Mouse (Mus musculus) kidney, embryonic 14.5 days (tissue): ENCODE results near the gene Il10. TPM values are rescaled to one million over a fixed set of nuclear protein-coding genes. Genes with fewer than 3 reads are reported as not detected.

ENCODE experiments used
- ATAC-seq: fragments of 200-750 bp; cut with Nextera tagmentation; 2 replicates; pipeline ENCODE4 v1.8.0; 2017; ENCODE audit warnings: moderate number of reproducible peaks, mild to moderate bottlenecking, moderate TSS enrichment, moderate library complexity; ENCODE audit not compliant: low FRiP score, low TSS enrichment
- H3K27ac ChIP-seq: fragments of 300-500 bp; sonication (generic); 2 replicates; pipeline ENCODE4 v1.5.1; 2014; ENCODE audit warnings: low read depth, mild to moderate bottlenecking, low read length, moderate library complexity, mixed read lengths
- H3K27me3 ChIP-seq: fragments of 300-500 bp; sonication (generic); 2 replicates; pipeline ENCODE4 v1.6.1; 2014; ENCODE audit warnings: mild to moderate bottlenecking, low read length; ENCODE audit not compliant: control insufficient read depth, insufficient read depth
- H3K36me3 ChIP-seq: fragments of 300-500 bp; sonication (generic); 2 replicates; pipeline ENCODE4 v1.6.1; 2014; ENCODE audit warnings: low read length, mixed read lengths; ENCODE audit not compliant: control insufficient read depth, insufficient read depth
- H3K4me1 ChIP-seq: fragments of 300-500 bp; sonication (generic); 2 replicates; pipeline ENCODE4 v1.6.1; 2014; ENCODE audit warnings: low read length, mixed read lengths; ENCODE audit not compliant: control insufficient read depth, insufficient read depth
- H3K4me2 ChIP-seq: fragments of 300-500 bp; sonication (generic); replicated peaks from 2 replicates; pipeline ENCODE4 v1.6.1; 2014; ENCODE audit warnings: low read depth, mild to moderate bottlenecking, low read length
- H3K4me3 ChIP-seq: fragments of 300-500 bp; sonication (generic); 2 replicates; pipeline ENCODE4 v1.5.1; 2014; ENCODE audit warnings: mild to moderate bottlenecking, low read length
- H3K9ac ChIP-seq: fragments of 300-500 bp; sonication (generic); 2 replicates; pipeline ENCODE4 v1.6.1; 2014; ENCODE audit warnings: low read depth, mild to moderate bottlenecking, low read length, moderate library complexity
- H3K9me3 ChIP-seq: fragments of 300-500 bp; sonication (generic); 2 replicates; pipeline ENCODE4 v1.6.1; 2016; ENCODE audit warnings: low read length; ENCODE audit not compliant: control insufficient read depth
- WGBS: fragments of 180-500 bp; shearing (Covaris S2); extraction: QIAGEN DNeasy Blood & Tissue Kit; methylation state at CpG from one replicate; pipeline ENCODE4 v1.1.7; 2014; 5-methylcytosine and 5-hydroxymethylcytosine counted together
- polyA plus RNA-seq: library from polyadenylated mRNA; unstranded; fragments of >200 nt; fragmentation: Nextera tagmentation; extraction: Ambion mirVana; gene quantifications from 2 replicates; pipeline ENCODE4 v1.2.1, GENCODE M21; 2014

Il10 gene
- polyA plus RNA-seq, 1 experiment from 2014 or later, result not detected

DNA sequence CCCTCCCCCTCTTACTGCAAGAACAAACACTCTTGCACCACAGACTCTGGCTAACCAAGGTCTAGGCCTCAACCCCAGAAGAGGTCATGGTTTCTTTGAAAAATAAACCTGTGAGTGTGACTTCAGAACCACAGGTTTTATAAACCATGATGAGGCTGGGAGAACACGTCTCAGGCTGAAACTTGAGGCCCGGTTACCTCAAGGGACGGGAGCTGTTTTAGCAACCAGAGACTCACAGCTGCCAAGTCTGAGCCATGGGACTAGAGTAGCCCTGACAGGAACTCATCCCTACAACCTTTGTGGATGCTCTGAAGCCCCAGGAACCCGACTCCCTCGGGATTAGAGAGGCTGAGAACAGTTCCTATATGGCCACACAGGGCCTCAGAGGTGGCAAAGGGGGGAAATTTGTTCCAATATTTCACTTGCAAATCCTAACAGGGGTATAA, 29.7 kb downstream of the Il10 start:
- no peaks in the 10 kb centered on the region for H3K27me3 ChIP-seq
- ATAC-seq, result no peak
- H3K27ac ChIP-seq, result no peak overlapping the region
- H3K9me3 ChIP-seq, result no peaks in the 10 kb centered on the region
- peaks cover 19% of the 10 kb centered on the region; the same call in 1 of the 2 replicates for H3K36me3 ChIP-seq
- WGBS, result 47% methylated on average over 5 of the region's 5 CpGs
- no peak overlapping the region for H3K4me3 ChIP-seq
- no peak overlapping the region for H3K4me2 ChIP-seq
- no peak overlapping the region for H3K9ac ChIP-seq
- H3K4me1 ChIP-seq, result no peaks in the 10 kb centered on the region

DNA sequence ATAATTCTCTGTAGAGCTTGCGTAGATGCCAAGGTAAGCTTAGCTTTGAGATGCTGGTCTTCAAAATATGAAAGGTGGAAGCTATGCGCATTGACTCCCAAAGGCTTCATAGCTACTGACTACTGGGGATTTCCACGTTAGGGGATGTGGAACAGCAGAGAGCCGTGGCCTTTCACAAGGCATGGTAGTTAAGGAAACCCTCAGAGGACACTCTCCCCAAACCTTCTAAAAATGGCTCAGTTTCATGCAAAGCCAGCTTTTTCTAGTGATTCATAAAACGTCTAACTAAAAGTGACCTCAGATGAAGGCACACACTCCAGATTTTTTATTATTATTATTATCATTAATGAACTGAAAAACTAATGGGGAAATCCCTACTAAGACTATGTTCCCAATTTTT, 30.4 kb downstream of the Il10 start:
- H3K9me3 ChIP-seq, result no peaks in the 10 kb centered on the region
- WGBS, result 89% methylated on average over 5 of the region's 5 CpGs
- no peak overlapping the region for H3K4me3 ChIP-seq
- H3K36me3 ChIP-seq, result peaks cover 26% of the 10 kb centered on the region
- no peaks in the 10 kb centered on the region for H3K27me3 ChIP-seq
- ATAC-seq, result no peak
- no peak overlapping the region for H3K27ac ChIP-seq
- no peak overlapping the region for H3K9ac ChIP-seq
- H3K4me1 ChIP-seq, result no peaks in the 10 kb centered on the region
- no peak overlapping the region for H3K4me2 ChIP-seq

DNA sequence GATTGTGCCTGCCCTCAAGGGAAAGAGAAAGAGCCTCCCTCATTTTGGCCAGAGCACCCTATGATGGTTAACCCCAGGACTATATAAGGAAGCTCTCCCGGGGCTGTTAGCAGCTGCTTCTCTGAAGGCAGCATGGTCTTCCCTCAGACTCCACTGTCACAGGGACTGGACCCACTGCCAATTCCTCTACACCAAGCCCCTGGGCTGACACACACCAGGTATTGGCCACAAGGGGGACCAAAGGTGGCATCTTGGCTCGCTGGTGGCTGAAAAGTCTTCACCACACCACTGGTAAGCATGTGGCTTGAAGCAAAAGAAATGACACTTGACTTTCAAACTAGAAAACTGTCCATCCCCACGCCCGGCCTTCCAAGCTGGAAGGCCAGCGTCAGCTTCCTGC, 31.0 kb downstream of the Il10 start:
- H3K9ac ChIP-seq, result no peak overlapping the region
- 85% methylated on average over 5 of the region's 5 CpGs for WGBS
- ATAC-seq, result no peak

DNA sequence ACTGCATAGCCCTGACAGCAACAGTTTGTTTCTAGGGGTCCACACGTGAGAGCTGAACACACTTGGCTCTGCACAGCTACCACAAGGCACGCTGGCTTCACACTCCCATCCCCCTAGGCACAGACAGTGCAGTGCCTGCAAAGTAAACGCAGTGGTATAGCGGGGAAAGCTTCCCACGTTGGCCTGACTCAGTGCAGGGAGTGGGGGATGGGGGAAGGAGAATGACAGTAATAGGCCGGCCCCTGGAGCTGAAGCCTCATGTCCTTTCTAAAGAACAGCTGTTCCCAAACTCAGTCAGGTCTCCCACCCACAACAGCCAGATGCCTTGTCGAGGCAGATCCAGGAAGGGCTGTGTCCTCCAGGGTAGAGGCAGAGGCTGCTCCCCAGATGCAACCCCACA, 31.4 kb downstream of the Il10 start:
- H3K4me2 ChIP-seq, result no peak overlapping the region
- no peak overlapping the region for H3K27ac ChIP-seq
- H3K9me3 ChIP-seq, result no peaks in the 10 kb centered on the region
- no peak for ATAC-seq
- H3K9ac ChIP-seq, result no peak overlapping the region
- no peak overlapping the region for H3K4me3 ChIP-seq
- no peaks in the 10 kb centered on the region for H3K4me1 ChIP-seq
- 34% methylated on average over 7 of the region's 7 CpGs for WGBS
- H3K36me3 ChIP-seq, result peaks cover 36% of the 10 kb centered on the region
- H3K27me3 ChIP-seq, result no peaks in the 10 kb centered on the region

More for the DNA sequence above, 31.0 kb downstream of the Il10 start:
- Histone ChIP-seq H3K27me3 (no peaks in the 10 kb centered on the region), H3K4me2 (no peak overlapping the region), H3K9me3 (no peaks in the 10 kb centered on the region), H3K4me1 (no peaks in the 10 kb centered on the region), H3K36me3 (peaks cover 32% of the 10 kb centered on the region), H3K4me3 (no peak overlapping the region), H3K27ac (no peak overlapping the region)

DNA sequence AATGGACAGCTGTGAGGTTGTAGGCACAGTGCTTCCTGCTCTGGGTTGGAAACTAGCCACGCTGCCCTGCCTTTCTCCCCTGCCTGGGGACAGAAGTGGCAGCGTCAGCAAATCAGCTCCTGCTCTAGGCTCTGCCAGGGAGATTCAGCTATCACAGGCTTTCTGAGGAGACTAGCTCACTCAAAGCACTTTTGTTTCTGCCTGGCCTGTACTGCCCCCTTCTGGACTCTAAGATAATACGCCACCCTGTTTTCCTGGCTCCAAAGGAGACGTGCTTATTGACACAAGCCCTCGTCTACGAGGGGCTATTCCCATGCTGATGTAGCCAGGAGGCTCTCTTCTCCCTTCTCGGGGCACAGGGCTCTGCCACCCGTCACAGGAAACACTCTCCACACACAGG, 33.6 kb downstream of the Il10 start:
- Histone ChIP-seq H3K9me3 (no peaks in the 10 kb centered on the region), H3K4me3 (no peak overlapping the region), H3K4me1 (0 out of 2 replicates have a peak, but pooled peaks cover under 1% of the 10 kb centered on the region), H3K36me3 (peaks cover 58% of the 10 kb centered on the region), H3K9ac (no peak overlapping the region), H3K27me3 (no peaks in the 10 kb centered on the region), H3K4me2 (no peak overlapping the region), H3K27ac (no peak overlapping the region)
- ATAC-seq, result peak; percentile 48; the same call in 1 of the 2 replicates
- 8% methylated on average over 8 of the region's 8 CpGs for WGBS

DNA sequence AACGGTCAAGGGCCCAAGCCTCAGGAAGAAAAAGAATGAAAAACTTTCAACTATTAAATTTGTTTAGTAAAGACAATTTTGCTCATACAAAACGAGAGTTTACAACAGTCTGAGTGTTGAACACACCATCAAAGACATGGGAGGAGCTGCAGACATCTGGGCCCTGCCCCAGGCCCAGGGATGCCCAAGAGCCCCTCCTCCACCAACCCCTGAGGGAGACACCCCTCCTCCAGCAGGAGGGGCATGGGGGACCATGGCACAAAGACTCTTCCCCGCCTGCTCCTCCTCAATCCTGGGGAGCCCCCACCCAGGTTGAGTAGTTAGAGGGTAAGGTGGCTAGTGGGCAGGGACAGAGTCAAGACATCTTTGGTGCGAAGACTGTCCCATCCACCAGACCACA, 34.0 kb downstream of the Il10 start:
- no peaks in the 10 kb centered on the region for H3K9me3 ChIP-seq
- H3K27me3 ChIP-seq, result no peaks in the 10 kb centered on the region
- no peak overlapping the region for H3K4me3 ChIP-seq
- no peak overlapping the region for H3K4me2 ChIP-seq
- H3K4me1 ChIP-seq, result 0 out of 2 replicates have a peak, but pooled peaks cover 5% of the 10 kb centered on the region
- WGBS, result 53% methylated on average over 4 of the region's 4 CpGs
- H3K27ac ChIP-seq, result no peak overlapping the region
- peaks cover 58% of the 10 kb centered on the region for H3K36me3 ChIP-seq
- ATAC-seq, result 0 out of 2 replicates have a peak, but pooled peaks have one; percentile 18
- H3K9ac ChIP-seq, result no peak overlapping the region

DNA sequence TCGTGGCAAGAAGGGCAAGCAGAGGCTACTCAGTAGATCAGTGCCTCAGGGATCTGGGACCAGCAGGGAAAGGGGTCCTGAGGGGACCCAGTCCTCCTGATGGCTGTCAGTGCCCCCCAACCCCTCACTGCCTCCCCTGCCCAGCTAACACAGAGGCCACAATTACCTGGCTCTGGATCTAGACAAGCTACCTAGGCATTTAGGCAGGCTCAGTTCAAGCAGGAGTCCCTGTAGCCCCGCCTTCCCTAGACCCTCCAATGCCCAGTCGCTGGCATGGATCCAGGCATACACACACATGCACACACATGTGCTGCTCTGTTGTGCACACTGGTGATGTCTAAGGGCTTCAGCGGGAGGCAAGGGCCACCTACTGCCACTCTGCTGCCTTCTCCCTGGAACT, 34.6 kb downstream of the Il10 start:
- WGBS, result 87% methylated on average over 4 of the region's 4 CpGs
- ATAC-seq, result no peak

DNA sequence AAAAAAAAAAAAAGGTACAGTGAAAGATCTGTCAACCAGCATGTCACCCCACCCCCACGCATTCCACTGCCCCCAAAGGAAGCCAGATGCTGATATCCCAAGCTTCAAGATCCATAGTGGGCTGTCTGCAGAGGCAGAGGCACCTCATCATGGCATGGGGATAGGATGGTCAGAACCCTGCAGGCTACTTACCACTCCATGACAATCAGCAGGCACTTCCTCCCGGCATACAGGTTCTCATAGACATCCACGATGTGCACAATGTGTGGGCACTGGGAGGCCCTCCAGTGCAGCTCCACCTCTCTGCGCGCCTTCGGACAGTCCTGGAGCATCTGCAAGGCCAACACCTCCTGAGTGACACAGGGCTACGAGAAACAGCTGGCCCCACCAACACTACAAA, 38.8 kb downstream of the Il10 start:
- no peak for ATAC-seq
- H3K4me1 ChIP-seq, result peaks cover 25% of the 10 kb centered on the region
- H3K4me2 ChIP-seq, result no peak overlapping the region
- peaks cover 46% of the 10 kb centered on the region for H3K36me3 ChIP-seq
- H3K27ac ChIP-seq, result no peak overlapping the region
- no peaks in the 10 kb centered on the region for H3K27me3 ChIP-seq
- H3K9ac ChIP-seq, result no peak overlapping the region
- WGBS, result 70% methylated on average over 7 of the region's 7 CpGs
- H3K9me3 ChIP-seq, result no peaks in the 10 kb centered on the region
- H3K4me3 ChIP-seq, result no peak overlapping the region

More for the DNA sequence above, 34.6 kb downstream of the Il10 start:
- Histone ChIP-seq H3K9ac (no peak overlapping the region), H3K27me3 (no peaks in the 10 kb centered on the region), H3K36me3 (peaks cover 58% of the 10 kb centered on the region), H3K9me3 (no peaks in the 10 kb centered on the region), H3K4me1 (0 out of 2 replicates have a peak, but pooled peaks cover 7% of the 10 kb centered on the region), H3K4me2 (no peak overlapping the region), H3K27ac (no peak overlapping the region), H3K4me3 (no peak overlapping the region)

DNA sequence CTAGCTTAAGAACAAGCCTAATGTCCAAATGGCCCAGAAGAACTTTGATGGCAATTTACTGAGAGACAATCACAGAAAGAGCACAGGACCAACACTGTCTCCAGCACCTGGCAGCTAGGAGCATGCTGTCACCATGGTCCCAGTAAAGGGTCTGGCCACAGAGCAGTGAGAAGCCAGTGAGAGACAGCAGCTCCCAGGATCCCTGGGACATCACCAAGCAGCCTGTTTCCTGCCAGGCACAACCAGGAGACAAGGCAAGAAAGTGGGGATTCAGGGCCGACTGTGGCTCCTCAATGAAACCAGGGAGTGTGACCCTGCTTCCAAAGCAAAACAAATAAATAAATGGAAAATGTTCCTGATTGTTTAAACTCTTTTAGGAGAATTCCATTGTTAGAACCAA, 39.8 kb downstream of the Il10 start:
- H3K4me3 ChIP-seq, result no peak overlapping the region
- H3K27me3 ChIP-seq, result no peaks in the 10 kb centered on the region
- no peaks in the 10 kb centered on the region for H3K9me3 ChIP-seq
- H3K9ac ChIP-seq, result no peak overlapping the region
- WGBS, result 32% methylated on average over 1 of the region's 1 CpGs
- H3K27ac ChIP-seq, result no peak overlapping the region
- peaks cover 32% of the 10 kb centered on the region for H3K4me1 ChIP-seq
- H3K36me3 ChIP-seq, result peaks cover 38% of the 10 kb centered on the region
- no peak for ATAC-seq
- H3K4me2 ChIP-seq, result no peak overlapping the region
